Mouse (Mus musculus): ENCODE results near the gene Mep1a. TPM values are rescaled to one million over a fixed set of nuclear protein-coding genes. Genes with fewer than 3 reads are reported as not detected.
"Not testable (repeated sequence)": the region's sequence is repeated elsewhere in the genome, so short reads cannot be mapped to it uniquely, and the experiment has no call there.

Mep1a gene
- total RNA-seq (2017), result not detected in 2 replicates

DNA sequence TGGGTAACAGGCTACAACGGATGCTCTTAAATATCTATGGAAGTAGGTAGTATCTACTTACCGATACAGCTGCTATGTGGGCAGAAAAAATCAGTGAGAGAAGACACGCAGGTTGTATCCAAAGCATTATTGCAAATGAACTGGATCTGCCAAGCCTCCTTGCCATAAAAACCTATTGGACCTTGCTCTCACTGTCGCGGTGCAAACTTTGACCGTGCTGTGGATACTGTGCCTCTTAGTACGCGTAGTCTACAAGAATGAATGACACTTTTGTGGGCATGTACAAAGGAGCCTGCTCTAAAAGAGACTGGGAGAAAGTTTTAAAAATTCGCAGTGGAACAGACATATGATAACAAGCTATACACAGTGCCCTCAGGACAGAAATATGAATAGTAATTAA is at the start of gene Mep1a:
Gene Mep1a (minus strand): TSS at position 221 of the 400 bp plus-strand sequence.
- no peak for ATAC-seq (replicated peaks; ENCODE audit: low read depth, poor library complexity, severe bottlenecking)

DNA sequence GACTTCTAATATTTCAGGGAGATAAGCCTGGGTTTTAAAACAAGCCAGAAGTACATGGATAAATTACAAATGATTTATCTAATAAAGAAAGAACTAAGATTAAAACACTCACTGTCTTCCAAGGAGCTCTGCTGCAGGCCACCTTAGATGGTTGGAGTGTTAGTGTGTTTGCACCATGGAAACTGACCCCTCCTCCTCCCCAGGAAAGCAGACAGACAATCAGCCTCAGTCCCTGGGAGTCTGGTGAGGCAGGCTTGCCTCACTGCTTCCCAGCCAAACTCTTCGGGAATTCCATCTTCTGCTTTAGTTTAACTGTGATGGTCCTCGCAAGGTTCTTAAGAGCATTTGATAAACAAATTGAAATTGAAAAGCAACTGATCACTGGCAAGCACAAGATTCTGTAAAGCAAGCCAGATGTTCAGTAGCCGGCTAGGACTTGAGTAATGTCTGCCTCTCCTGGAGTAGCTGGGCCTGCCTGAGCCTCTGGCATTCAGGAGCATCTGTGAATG is 48.6 kb upstream of the Mep1a start:
- ATAC-seq (replicated peaks; ENCODE audit: low read depth, poor library complexity, severe bottlenecking), result no peak

DNA sequence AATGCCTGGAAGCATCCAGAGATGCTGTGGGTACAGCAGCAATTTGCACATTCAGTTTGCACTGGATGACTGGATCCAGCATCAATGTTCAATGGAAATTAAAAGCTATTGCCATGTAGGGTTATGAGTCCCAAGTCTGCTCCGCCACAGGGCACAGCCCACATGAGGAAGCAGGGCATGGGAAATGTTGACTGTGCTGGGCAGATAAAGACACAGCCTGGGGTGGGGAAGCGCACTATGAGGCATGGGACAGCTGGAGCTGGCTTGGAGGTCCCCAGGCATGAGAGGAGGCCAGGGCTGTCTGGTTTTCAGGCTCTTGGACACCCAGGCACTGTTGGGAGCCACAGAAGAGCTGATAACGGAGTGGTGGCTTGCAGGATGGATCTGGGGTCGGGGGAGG is 41.4 kb upstream of the Mep1a start:
- peak; percentile 95 for ATAC-seq (replicated peaks; ENCODE audit: low read depth, poor library complexity, severe bottlenecking)

DNA sequence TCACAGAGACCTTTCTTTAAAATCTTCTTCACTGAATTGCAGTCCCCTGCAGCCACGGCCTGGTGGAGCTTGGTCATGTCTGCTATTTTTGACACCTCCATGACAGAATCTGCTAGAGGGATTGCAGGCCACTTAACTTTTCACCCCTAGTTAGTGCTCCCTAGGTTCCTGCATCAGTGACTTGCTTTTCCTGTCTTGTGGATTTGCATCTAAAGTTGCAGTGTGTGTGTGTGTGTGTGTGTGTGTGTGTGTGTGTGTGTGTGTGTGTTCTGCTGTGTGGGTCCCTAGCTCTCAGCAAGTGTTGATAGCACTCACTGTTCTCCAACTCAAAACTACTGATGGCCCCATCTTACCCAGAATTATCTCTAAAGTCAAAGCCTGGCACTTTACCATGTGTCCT is 40.9 kb upstream of the Mep1a start, which contains the start of gene Ankrd66:
Gene Ankrd66 (minus strand): TSS at position 101 of the 400 bp plus-strand sequence.
- ATAC-seq (replicated peaks; ENCODE audit: low read depth, poor library complexity, severe bottlenecking), result no peak

DNA sequence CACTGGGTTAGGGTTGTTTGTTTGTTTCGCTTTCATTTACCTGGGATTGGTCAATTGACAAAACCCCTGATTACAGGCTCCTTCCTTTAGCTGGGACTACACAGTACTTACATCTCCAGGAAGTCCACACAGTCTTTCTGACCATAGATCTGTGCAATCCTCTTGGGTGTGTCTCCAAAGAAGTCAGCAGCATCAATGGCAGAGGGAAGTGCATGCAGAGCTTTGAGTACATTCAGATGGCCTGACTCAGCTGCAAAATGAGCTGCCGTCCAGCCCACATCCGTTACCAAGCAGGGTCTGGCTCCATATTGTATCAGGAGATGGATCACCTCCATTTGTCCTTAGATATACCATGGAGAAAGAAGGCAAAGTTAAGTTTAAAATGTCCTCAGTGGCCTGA is 36.2 kb upstream of the Mep1a start:
- no peak for ATAC-seq (replicated peaks; ENCODE audit: low read depth, poor library complexity, severe bottlenecking)

DNA sequence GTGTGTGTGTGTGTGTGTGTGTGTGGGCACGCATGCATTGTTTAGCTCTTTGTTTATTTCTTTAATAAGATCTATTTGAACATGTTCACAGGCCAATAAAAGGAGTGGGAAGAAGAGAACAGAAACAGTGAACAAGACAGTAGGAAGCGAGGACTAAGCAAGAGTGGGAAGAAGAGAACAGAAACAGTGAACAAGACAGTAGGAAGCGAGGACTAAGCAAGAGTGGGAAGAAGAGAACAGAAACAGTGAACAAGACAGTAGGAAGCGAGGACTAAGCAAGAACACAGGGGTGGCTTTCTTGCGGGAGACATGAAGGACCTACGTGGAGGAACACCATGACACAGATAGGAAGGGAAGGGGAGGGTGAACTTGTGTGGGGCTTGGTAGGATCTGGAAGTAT is 34.2 kb upstream of the Mep1a start:
- ATAC-seq (replicated peaks; ENCODE audit: low read depth, poor library complexity, severe bottlenecking), result not testable (repeated sequence)

DNA sequence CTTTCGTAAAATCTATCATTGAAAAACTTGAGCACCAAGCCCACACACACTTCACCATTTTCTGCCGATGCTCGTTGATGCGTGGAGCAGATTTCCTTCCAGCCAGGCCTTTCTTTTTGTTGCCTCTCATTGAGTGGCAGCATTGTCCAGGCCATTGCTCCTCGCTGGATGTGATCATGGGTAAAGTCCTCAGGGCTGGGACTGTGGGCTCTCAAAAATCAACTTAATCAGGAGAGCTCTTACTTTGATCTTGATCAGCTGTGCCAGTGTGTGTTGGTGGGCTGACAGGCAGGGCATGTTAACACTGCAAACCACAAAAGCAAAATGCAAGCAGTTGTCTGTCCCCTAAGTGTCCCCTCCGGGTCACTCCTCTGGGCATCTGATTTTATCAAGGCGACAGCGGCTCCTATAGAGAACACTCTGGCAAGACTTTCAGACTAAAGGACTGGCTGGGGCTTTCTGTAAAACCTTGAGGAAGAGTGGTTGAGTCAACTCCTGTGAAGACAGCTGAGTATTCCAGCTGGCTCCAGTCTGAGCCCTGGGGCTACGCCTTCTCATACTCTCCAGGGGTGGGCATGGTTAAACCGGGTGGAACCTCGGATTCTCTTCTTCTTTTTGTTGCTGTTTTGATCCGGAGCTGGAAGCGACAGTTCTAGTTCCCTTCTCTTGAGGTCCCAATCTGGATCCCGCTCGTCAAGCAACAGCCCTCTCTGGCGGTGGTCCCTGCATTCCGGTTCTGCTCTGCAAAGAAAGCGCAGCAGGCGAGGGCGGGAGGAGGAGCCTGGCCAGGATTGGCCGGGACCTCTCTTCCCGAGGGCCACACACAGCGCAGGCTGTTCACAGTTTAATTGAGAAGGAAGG is 32.0 kb upstream of the Mep1a start:
- peak; percentile 80 for ATAC-seq (replicated peaks; ENCODE audit: low read depth, poor library complexity, severe bottlenecking)

DNA sequence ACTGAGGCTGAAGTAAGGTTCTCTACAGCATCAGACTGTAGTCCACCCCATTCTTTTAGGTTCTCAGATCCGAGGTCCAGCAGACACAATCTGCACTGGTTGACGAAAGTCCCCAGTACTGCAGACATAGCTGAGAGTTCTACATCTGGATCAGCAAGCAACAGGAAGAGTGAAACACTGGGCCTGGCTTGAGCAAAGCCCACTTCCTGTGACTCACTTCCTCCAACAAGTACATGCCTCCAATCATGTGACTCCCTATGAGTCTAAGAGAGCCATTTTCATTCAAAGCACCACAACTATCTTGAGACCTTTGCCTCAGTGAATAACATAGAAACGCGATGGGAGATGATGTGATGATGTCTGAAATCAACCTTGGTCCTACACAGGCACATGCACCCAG is 28.6 kb upstream of the Mep1a start:
- no peak for ATAC-seq (replicated peaks; ENCODE audit: low read depth, poor library complexity, severe bottlenecking)

DNA sequence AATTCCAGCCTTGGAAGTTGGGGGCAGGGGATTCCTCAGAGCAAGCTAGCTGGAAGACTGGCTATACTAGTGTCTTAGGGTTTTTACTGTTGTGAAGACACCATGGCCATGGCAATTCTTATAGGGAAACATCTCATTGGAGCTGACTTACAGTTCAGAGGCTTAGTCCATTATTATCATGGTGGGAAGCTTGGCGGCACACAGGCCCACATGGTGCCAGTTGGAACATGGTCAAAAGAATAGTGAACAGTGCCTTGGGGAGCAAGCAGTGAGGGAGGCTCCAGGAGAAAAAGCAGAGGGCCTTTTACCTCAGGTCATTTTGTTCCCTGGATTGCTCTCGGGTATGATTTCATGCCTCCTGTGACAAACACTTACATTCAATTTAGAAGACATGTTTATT is 27.9 kb upstream of the Mep1a start:
- no peak for ATAC-seq (replicated peaks; ENCODE audit: low read depth, poor library complexity, severe bottlenecking)

DNA sequence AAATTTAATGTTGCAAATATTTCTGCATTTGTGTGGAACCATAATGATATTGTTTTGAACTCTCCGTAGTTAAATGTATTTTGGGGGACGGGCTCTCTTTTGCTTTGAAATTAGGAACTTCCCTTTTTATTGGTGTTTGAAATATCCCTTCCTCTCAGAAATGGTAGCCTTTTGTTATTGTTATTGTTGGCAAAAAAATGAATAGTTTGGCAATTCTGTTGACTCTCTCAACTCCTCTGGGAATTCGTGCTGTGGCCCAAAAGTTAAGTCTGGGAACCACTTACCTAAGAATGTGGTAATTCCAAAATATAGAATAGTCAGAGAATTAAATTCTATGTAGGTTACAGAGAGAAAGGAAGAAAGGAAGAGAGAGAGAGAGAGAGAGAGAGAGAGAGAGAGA is 17.6 kb upstream of the Mep1a start:
- ATAC-seq (replicated peaks; ENCODE audit: low read depth, poor library complexity, severe bottlenecking), result no peak

DNA sequence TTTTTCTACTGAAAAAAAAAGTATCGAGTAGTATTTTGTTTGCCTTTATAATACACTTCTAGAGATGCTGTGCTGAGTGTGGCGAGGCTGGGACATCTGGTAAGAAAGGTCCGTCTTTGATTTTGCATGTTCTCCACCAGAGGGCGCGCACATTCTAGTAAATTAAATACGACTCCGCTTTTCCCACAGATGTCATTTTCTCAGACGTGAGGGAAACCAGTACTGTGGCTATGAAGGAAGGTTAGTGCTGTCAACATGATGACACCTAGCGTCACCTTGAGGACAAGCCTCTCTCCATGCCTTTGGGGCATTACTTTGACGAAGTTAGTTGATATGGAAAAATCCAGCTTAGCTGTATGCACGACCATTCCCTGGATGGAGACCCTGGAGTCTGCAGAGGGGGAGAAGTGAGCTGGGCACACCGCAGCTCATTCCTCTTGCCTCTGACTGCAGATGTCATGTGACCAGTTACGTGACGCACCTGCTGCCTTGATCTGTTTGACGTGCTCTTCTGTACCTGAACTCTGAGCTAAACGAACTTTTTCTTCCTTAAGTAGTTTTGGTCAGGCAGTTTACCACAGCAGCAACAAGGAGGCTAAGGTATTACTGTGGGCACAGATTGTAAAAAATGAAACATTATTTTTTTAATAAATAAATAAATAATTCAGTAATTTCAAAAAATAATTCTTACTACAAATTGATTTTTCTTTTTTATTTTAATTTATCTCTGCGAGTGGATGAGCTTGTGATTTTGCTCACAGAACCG is 16.2 kb upstream of the Mep1a start:
- ATAC-seq (replicated peaks; ENCODE audit: low read depth, poor library complexity, severe bottlenecking), result peak; percentile 82

DNA sequence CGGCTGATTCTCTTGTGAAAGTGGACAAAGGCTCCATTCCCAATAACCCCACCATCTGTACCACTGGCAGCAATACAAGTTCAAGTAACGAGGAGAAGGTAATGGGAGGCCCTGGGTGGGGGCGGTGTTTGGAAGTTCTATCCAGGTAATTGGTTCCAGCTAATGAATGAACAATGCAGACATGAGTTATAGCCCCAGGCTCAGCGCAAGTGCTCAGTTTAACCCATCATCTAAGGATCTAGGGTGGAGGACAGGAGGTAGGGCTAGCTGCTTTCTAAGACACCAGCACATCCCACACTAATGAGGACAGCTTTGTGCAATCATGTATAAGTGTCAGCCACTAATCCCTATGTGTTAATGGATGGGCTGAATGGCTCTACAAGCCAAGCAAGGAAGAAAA is 8.2 kb upstream of the Mep1a start:
- ATAC-seq (replicated peaks; ENCODE audit: low read depth, poor library complexity, severe bottlenecking), result no peak

DNA sequence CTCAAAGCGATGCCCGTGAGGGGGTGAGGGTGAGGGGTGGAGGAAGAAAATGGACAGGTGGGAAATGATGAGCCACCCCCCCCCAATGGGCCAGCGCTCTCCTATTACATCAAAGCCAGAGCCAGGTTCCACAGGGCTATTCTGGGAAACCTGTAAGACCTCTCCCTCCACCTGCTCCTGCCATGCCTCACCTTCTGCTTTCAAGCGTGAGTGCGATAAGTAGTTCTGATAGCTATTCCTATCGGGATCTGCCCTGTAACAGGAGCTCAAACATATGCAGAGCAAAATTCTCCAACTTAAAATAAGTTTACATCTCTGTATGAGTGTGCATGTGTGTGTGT is 2.0 kb upstream of the Mep1a start:
- no peak for ATAC-seq (replicated peaks; ENCODE audit: low read depth, poor library complexity, severe bottlenecking)

DNA sequence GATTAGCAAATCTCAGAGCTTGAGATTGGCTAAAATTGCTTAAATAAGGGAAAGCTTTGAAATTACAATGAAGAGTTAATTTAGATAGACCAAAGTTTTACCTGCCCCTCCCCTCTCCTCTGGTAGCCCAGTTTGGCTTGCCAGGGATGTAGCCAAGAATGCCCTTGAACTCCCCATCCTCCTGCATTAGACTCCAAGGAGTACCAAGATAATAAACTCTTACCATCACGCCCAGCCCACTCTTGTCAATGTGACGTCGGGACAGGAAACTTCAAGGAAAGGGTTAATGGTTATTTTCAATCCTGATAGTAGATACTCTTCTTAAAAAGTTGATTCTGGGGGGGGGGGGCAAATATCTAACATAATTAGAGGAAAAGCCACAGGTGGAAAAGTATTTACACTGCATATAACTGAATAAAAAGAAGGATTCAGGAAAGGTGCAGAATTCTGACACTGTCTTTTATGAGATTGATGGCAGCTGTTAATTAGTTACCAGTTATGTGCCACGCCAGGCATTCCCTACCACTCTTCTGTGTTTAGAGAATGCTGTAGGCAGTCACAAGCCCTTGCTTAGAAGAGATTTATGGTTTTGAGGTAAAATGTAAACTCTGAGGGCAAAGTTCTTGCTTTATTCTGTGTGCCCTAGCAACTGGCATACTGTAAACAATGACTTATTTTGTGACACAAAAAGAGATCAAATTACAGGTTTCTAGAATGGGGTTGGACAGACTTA is 1.4 kb upstream of the Mep1a start:
- no peak for ATAC-seq (replicated peaks; ENCODE audit: low read depth, poor library complexity, severe bottlenecking)

DNA sequence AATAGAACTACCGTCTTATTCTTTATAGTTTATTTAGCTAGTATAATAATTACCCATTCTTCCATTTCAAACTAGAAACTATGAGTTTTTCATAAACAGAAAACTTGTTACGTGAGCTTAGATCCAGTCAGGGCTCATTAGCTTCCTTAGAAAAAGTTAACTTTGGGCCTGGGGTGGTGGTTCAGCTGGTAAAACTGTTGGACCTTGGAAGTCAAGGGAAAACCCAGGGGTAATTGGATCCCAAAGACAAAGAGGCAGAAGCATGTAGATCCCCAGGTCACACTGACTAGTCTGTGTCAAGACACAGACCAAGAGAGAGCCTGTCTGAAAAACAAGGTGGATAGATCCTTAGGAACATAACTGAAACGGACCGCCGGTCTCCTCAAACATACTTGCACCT is 981 bp downstream of the Mep1a start:
- no peak for ATAC-seq (replicated peaks; ENCODE audit: low read depth, poor library complexity, severe bottlenecking)

DNA sequence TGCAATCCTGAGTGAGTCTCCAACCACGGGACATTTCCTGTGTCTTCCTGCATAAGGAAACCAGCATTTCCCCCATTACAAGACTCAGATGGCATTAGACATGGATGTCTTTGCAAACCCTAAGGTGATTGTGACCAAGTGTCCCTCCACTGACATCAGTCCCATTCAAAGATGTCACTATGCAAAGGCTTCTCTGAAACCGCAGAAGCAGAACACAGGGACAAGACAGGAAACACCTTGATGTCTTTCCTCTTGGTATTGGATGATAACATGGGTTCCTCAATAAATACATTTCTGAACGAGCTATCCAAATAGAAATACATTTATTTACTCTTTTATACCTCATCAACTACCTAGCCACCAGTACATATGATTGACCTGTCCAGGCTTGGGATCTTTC is 1.4 kb downstream of the Mep1a start:
- peak; percentile 77 for ATAC-seq (replicated peaks; ENCODE audit: low read depth, poor library complexity, severe bottlenecking)

DNA sequence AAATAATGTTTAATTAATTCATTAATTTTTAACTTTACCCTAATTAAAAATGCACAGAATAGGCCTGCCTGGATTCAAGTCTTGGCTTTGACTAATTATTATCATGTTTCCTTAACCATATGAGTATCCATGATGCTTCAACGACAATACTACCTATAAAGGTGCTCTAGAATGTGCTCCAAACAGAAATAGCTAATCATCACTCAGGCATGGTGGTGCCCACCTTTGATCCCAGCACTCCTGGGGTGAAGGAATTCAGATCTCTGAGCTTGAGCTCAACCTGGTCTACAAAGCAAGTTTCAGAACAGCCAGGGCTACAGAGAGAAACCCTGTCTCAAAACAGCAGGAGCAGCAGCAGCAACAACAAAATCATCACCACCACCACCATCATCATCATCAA is 2.1 kb downstream of the Mep1a start:
- ATAC-seq (replicated peaks; ENCODE audit: low read depth, poor library complexity, severe bottlenecking), result no peak

DNA sequence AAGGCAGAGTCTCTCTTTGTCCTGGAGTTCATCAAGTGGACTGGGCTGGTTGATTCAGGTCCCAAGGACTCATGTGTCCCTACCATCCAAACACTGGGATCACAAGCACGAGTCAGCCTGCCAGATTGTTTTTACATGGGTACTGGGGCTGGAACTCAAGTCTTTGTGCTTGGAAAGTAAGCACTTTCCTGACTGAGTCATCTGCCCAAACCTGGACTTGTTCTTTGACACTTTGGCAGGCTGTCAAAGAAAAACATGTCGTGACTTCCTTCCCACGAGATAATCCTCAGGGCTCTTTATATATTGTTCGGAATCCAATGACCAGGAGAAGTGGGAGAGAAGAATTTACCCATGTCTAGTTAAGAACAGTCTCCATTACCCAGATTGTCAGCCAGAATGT is 5.1 kb downstream of the Mep1a start:
- no peak for ATAC-seq (replicated peaks; ENCODE audit: low read depth, poor library complexity, severe bottlenecking)

DNA sequence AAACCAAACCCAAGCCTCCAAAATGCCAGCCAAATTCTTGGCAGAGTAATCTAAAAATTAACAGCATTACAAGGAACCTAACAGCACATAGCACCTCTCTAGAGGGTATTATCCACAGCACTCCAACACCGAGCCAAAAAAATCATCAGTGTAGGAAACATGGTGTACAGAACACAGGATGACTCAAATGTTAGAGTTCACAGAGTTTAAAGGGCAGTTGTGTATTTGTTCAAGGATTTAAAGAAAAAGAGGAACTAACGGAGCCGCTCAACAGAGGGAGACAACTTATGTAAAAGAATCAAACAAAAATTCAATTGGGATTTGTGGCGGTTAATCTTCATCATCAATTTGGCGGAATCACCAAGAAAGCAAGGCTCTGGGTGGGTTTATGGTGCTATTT is 7.1 kb downstream of the Mep1a start:
- no peak for ATAC-seq (replicated peaks; ENCODE audit: low read depth, poor library complexity, severe bottlenecking)

DNA sequence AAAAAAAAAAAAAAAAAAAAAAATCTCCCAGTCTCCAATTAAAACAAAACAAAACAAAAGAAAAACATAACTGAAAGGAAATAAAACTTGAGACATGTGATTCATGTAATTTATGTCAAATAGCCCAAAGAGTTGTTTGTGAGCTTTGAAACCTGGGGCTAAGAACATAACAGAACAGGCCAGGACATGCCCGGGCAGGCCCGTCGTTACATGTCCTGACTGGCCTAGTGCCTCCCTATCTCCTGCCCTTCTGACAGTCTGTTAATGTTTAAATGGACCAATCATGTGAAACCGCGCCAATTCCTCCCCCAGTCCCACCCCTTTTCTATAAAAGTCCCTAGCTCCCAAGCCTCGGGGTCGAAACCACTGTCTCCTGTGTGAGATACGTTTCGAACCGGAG is 12.2 kb downstream of the Mep1a start:
- not testable (repeated sequence) for ATAC-seq (replicated peaks; ENCODE audit: low read depth, poor library complexity, severe bottlenecking)

All from common myeloid progenitor, adult 5-6 weeks (primary cell).